Mouse (Mus musculus) telencephalon, adult 2 months (tissue): ENCODE results near the gene Tnik.

ENCODE experiments used
- DNase-seq: peaks from one replicate; pipeline ENCODE4 v3.0.0-alpha.2; 2011; ENCODE audit warnings: low read depth, low spot score

Tnik gene

DNA sequence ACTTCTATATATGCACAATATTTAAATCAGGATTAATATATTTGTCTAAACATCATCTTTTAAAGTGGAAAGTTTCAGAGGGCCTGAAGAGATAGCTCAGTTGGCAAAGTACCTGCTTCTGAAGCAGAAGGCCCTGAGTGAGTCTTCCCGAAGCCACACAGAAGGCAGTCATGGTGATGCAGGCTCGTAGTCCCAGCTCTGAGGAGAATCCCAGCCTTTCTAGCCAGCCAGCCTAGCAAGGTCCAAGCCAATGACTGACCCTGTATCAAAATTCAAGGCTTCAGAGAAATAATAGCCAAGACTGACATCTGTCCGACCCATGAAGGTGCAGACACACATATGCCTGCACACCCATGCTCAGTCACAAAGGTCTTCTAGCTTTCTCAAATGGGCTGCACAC lies 279.9 kb downstream of the Tnik start:
- no peak for DNase-seq

- no peak for DNase-seq
Observed at GRCm38 (mm10) chr3:28543380-28543984, 280.5 kb downstream of the Tnik start.

DNA sequence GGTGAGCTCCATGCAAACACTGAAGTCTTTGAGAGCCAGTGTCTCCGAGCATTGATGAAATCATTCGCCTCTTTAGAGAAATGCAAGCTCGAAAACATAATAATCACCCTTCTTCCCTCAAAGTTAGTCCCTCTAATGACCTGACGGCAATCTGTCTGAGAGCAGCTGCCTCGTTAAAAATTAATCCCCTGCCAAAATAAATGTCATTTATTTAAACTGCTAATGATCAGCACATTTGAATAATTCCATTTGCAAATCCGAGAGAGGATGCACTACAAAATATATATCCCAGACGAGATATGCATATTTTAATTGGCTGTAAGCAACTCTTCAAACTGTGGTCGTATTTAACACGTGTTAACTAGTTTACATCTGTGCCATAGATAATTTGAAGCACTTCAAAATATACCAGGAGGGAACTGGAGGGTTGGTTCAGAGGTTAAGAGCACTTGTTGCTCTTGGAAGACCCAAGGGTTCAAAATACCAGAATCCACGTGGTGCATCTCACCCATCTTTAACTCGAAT lies 281.4 kb downstream of the Tnik start:
- DNase-seq: no peak

GRCm38 (mm10) chr3:28547965-28548730 lies 285.1 kb downstream of the Tnik start:
- no peak for DNase-seq

- DNase-seq: no peak
Observed at GRCm38 (mm10) chr3:28549391-28549790, 286.4 kb downstream of the Tnik start.

DNA sequence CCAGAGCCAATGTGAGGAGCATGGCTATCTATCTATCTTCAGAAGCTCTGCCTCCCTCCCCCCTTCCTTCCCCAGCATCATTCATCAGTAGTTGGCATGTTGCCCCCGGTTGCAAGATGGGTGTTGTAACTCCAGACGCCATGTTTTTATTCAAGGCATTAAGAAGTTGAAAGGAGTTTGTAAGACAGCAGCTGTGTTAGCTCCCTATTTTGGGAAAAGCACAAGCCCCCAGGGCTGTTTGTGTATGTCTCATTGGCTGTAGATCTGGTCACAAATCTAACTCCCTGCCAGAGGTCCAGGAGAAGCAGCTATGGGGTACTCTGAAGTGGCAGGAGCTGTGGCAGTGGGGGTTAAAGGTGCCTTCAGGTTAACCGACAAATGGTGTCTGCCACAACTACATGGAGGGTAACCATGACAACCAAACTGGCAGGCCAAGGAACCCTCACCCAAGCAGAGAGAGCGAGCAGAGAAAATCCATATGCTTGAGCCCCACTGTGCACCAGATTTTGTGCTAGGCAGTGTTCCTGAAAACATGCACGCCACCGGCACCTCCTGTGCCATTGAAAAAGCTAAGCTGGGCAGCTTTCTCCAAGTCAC lies 287.6 kb downstream of the Tnik start:
- peak; percentile 88 for DNase-seq

DNA sequence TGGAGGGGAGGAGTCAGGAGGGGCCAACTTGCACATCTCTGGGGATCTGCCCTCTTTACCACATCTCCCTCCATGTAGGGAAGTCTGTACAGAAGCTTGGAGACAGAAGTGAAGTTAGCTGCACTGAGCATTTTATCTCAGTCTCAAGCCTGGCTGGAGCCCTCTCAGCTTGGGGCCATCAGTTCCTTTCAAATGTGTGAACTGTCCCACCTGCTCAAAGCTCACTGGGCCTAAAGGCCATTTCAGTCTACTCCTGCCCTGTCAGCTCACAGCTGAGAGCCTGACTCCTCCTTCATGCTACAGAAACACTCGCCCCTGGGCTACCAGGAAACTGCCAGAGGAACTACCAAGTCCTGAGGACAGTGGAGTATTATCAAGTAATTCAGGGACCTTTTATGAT lies 288.7 kb downstream of the Tnik start:
- DNase-seq: no peak

DNA sequence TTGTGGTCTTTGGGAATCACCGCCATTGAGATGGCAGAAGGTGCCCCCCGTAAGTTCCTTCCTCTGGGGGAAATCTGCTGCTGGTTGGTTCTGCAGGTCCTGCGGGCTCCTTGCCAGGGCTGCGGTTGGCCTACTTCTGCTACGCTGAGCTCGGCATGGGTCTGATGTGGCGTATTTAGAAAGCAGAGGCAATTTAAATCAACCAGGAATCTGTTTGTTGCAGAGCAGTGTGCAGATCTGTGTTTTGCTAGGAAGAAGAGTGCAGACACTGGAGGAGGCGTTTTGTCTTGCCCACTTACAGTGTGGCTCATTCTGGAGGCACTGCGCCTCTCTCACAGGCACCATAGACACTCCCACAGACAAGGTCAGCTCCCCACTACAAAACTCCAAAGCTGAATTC lies 291.9 kb downstream of the Tnik start:
- peak; percentile 69 for DNase-seq

DNA sequence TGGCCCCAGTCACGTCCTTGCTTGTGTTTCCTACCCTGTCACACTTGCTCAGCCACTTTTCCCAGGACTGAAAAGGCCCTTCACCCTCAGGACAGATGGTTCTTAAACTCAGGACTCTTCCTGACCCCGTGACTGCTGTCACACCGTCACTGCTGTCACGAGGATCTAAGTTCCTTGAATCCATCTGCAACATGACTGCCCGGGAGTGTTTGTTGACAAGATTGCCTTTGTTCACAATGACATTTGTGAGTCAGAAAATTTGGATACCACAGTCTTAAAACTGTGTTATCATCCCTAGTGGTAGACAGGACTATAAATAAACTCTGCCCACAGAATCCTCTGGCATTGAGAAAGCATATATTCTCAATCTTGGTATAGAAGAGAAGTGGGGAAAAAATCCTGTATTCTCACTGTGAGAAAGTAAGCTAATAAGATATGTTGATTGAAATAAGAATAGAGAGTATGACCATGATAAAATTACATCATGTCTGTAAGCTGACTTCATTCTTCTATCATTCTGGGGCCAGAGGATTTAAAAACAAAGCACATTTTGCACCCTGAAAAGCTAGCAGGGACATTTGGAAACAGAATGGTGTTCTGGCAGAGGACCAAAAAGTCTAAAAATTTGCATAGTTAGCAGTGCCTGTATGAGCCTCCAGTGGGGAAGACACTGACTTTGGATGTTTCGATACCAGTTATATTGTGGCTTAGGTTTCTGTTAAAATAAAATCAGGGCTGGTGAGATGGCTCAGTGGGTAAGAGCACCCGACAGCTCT lies 293.0 kb downstream of the Tnik start:
- DNase-seq: peak; percentile 52

DNA sequence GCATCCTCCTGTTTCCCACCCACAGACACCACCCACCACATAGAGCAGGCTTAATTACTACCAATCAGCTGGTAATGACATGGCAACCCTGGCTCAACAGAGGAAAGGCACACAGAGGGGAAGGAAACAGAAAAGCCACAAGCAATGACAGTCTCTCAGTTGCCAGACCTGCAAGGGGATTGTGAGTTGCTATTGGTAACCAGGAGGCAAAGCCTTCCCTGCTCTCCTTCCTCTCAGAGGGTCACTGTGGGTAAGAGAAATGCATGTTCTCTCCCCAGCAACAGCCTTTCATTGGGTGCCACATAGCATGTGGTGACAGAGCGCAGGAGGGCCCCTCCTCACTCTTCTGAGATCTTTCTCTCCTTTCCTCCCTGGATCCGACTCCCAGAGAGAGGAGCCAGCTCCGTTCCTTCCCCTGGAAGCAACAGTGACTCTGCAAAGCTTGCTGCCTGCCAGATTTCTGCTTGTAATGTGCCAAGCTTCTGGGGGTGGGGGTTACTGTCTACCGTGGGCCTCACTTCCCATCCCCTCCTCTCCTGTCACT lies 295.4 kb downstream of the Tnik start:
- peak; percentile 86 for DNase-seq

GRCm38 (mm10) chr3:28561408-28561807 lies 298.4 kb downstream of the Tnik start:
- no peak for DNase-seq

GRCm38 (mm10) chr3:28562612-28563332 lies 299.8 kb downstream of the Tnik start:
- DNase-seq: no peak

- peak; percentile 63 for DNase-seq
Observed at GRCm38 (mm10) chr3:28564370-28565357, 301.6 kb downstream of the Tnik start.

DNA sequence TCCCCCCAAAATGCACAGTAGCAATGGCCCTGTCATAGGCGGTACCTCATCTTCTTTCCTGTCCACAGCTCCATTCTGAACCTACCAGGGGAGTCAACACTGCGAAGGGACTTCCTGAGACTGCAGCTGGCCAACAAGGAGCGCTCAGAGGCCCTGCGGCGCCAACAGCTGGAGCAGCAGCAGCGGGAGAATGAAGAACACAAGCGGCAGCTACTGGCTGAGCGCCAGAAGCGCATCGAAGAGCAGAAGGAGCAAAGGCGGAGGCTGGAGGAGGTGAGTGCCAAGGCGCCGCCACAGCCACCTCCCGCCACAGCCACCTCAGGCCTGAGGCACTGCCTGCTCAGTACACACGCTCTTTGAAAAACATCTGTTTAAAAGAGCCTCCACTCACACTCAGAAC lies 314.3 kb downstream of the Tnik start:
- no peak for DNase-seq

DNA sequence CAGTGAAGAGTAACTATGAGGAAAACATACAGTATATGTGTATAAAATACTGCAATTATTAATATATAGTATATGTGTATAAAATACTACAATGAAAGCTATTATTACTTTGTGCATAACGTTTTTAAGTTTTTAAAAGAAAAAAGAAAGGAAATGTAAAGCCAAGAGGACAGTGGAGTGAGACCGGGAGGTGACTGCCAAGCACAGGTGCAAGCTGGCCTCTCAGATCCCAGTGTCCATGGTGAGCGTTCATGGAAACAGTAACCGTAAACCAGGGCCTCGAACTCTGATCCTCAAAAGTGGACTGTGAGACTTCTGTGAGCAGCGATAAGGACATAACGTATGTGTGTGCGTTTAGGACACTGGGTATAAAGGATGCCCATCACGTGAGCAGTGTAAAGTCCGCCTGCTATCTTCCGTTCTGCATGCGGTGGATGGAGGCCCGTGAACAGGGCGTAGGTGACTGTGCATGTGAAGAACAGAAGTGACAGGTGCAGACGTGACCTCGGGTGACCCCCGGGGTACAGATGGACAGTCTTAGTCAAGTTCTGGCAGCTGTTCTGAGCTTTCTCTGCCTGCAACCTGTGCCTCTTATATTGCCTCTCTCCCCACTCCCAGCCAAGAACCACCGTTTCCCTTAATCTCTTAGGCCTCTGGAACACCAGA lies 316.1 kb downstream of the Tnik start:
- DNase-seq: no peak

DNA sequence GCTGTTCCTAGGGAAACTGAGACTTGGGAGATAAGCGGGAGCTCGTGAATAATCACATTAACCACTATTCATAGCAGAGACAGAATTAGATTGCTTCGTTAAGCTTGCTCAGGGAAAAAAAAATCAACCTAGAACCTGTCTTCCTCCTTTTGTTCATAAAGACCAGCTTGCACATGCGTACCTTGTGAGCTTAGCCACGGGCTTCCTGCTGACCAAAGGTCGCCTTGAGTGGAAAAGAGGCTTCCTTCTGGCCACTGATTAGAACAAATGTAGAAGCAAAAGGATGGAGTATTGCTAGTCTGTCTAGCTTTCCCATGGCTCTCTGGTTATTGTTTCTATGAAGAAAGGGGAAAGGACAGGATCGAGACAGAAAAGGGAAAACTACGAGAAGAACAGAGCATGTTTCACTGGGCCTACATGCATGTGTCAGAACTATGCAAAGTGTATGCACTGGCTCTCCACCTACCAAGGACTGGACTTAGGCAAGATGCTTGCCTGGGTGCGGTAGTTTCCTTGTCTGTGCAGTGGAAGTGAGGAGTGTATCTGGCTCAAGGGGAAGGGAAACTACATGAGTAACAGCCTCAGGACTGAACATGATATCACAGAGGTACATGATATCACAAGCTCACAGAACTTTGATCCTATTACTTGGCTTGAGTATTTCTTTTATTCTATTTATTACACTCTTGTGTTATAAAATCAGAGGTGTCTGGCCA lies 322.9 kb downstream of the Tnik start:
- DNase-seq: no peak

DNA sequence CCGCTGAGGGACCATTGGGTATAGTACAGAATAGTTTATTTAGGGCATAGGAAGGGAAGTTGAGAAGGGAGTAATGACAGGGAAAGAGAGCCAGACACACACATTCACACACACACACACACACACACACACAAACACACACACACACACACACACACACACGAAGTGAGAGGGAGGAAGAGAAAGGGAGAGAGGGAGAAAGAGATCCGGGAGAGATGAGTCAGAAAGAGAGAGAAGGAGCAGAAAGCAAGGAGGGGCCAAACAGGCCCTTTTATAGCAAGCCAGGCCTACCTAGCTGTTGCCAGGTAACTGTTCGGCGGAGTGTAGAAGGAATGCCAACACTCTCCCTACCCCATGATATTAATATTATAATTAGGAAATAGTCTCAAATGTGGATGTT lies 324.8 kb downstream of the Tnik start:
- no peak for DNase-seq

DNA sequence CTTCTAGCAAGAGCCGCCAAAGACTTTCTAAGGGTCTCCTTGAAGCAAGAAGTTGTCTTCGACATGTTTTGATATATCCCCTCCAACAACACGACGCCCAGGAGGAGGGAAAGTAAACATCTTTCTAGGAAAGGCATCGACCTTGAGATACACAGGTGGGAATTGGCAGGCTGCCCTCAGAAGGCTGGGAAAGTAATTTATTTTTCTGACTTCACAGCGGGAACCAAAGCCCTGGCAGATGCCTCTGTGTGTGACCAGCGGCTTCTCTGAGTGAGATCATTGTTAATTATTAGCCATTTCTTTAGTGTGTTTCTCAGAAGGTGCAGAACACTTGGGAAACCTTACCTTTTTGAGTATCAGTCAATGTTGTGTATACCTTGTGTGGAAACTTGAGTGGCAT lies 328.3 kb downstream of the Tnik start:
- no peak for DNase-seq

DNA sequence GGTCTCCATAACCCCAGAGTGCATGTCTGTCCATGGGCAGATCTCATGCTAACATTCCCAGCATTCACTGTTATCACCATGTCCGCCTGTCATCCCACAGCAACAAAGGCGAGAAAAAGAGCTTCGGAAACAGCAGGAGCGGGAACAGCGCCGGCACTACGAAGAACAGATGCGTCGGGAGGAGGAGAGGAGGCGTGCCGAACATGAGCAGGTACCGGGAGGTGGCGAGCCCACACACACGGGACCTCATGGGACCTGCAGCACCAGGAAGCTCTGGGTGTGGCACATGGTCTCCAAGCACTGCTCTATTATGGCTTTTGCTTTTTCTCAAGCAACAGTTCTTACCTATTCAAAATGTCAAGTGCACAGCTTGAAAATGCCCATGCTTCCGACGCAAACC lies 330.9 kb downstream of the Tnik start:
- no peak for DNase-seq
